Mouse (Mus musculus): ENCODE data around the gene Tnnc1.

Tnnc1 gene

GRCm38 (mm10) chr14:31208084-31208483 lies at the start of gene Tnnc1:
Gene Tnnc1, plus strand, starts transcription at chr14:31208312.
- DNase-seq (ENCODE audit: low spot score) = no peak

GRCm38 (mm10) chr14:31160196-31161150 lies 47.6 kb upstream of the Tnnc1 start:
- no peak for DNase-seq (ENCODE audit: low spot score)

GRCm38 (mm10) chr14:31161191-31161590 lies 46.9 kb upstream of the Tnnc1 start:
- no peak for DNase-seq (ENCODE audit: low spot score)

GRCm38 (mm10) chr14:31161638-31162037 lies 46.5 kb upstream of the Tnnc1 start:
- DNase-seq (ENCODE audit: low spot score) = no peak

- DNase-seq (ENCODE audit: low spot score) = no peak
These were observed 44.0 kb upstream of the Tnnc1 start for GRCm38 (mm10) chr14:31164067-31164466.

- DNase-seq (ENCODE audit: low spot score) = no peak
These were observed 43.1 kb upstream of the Tnnc1 start for GRCm38 (mm10) chr14:31165010-31165409.

GRCm38 (mm10) chr14:31165458-31165857 lies 42.7 kb upstream of the Tnnc1 start:
- no peak for DNase-seq (ENCODE audit: low spot score)

GRCm38 (mm10) chr14:31165991-31166630 lies 42.0 kb upstream of the Tnnc1 start:
- DNase-seq (ENCODE audit: low spot score) = no peak

- no peak for DNase-seq (ENCODE audit: low spot score)
These were observed 41.3 kb upstream of the Tnnc1 start for GRCm38 (mm10) chr14:31166827-31167226.

GRCm38 (mm10) chr14:31168425-31168824 lies 39.7 kb upstream of the Tnnc1 start, which contains the start of gene Stab1:
Gene Stab1, minus strand, starts transcription at chr14:31168641.
- DNase-seq (ENCODE audit: low spot score) = no peak

GRCm38 (mm10) chr14:31169508-31169907 lies 38.6 kb upstream of the Tnnc1 start:
- DNase-seq (ENCODE audit: low spot score) = no peak

GRCm38 (mm10) chr14:31170963-31171362 lies 37.1 kb upstream of the Tnnc1 start:
- DNase-seq (ENCODE audit: low spot score) = no peak

GRCm38 (mm10) chr14:31171386-31171785 lies 36.7 kb upstream of the Tnnc1 start:
- no peak for DNase-seq (ENCODE audit: low spot score)

- DNase-seq (ENCODE audit: low spot score) = no peak
These were observed 36.3 kb upstream of the Tnnc1 start for GRCm38 (mm10) chr14:31171821-31172220.

GRCm38 (mm10) chr14:31172781-31173455 lies 35.2 kb upstream of the Tnnc1 start:
- DNase-seq (ENCODE audit: low spot score) = no peak

GRCm38 (mm10) chr14:31173537-31173936 lies 34.6 kb upstream of the Tnnc1 start:
- no peak for DNase-seq (ENCODE audit: low spot score)

GRCm38 (mm10) chr14:31177287-31177686 lies 30.8 kb upstream of the Tnnc1 start:
- DNase-seq (ENCODE audit: low spot score) = no peak

- no peak for DNase-seq (ENCODE audit: low spot score)
These were observed 30.4 kb upstream of the Tnnc1 start for GRCm38 (mm10) chr14:31177715-31178114.

- DNase-seq (ENCODE audit: low spot score) = no peak
These were observed 28.3 kb upstream of the Tnnc1 start for GRCm38 (mm10) chr14:31179677-31180365.

- no peak for DNase-seq (ENCODE audit: low spot score)
These were observed 26.6 kb upstream of the Tnnc1 start for GRCm38 (mm10) chr14:31181512-31181911.

- no peak for DNase-seq (ENCODE audit: low spot score)
These were observed 25.3 kb upstream of the Tnnc1 start for GRCm38 (mm10) chr14:31182786-31183290.

- no peak for DNase-seq (ENCODE audit: low spot score)
These were observed 24.6 kb upstream of the Tnnc1 start for GRCm38 (mm10) chr14:31183541-31183940.
